Mouse (Mus musculus) stomach, postnatal 0 days (tissue): ENCODE measurements around the gene Mnat1.

ENCODE experiments used
- CTCF ChIP-seq: IDR thresholded peaks from 2 replicates; pipeline ENCODE4 v1.5.1; 2016; ENCODE audit warnings: antibody characterized with exemption, low read depth, mild to moderate bottlenecking, moderate library complexity
- EP300 ChIP-seq: optimal IDR thresholded peaks from 2 replicates; pipeline ENCODE3; 2016; ENCODE audit warnings: antibody characterized with exemption

- TF ChIP-seq CTCF (no peak), EP300 (no peak)
Measured at GRCm38 (mm10) chr12:73140732-73141131, 17.2 kb downstream of the Mnat1 start.
